Mouse (Mus musculus): ENCODE data around the gene Cxcl9.

The Cxcl9 gene

GRCm38 (mm10) chr5:92336743-92337142 is 8.9 kb upstream of the Cxcl9 start:
- no peak for DNase-seq (ENCODE audit: low spot score in 2 of 2)

GRCm38 (mm10) chr5:92332359-92332840 is 4.5 kb upstream of the Cxcl9 start:
- DNase-seq (ENCODE audit: low spot score in 2 of 2): no peak

- no peak for DNase-seq (ENCODE audit: low spot score in 2 of 2)
Measured at GRCm38 (mm10) chr5:92331635-92332338, 3.9 kb upstream of the Cxcl9 start, which contains the start of gene Art3. TSS of gene Art3 (plus strand) at chr5:92331827.

GRCm38 (mm10) chr5:92331122-92331521 is 3.2 kb upstream of the Cxcl9 start:
- no peak for DNase-seq (ENCODE audit: low spot score in 2 of 2)

GRCm38 (mm10) chr5:92327367-92327766 is 512 bp downstream of the Cxcl9 start:
- no peak for DNase-seq (ENCODE audit: low spot score in 2 of 2)

GRCm38 (mm10) chr5:92323264-92323663 is 4.6 kb downstream of the Cxcl9 start:
- no peak for DNase-seq (ENCODE audit: low spot score in 2 of 2)

- no peak for DNase-seq (ENCODE audit: low spot score in 2 of 2)
Measured at GRCm38 (mm10) chr5:92322612-92323011, 5.3 kb downstream of the Cxcl9 start.

GRCm38 (mm10) chr5:92321631-92322400 is 6.1 kb downstream of the Cxcl9 start:
- DNase-seq (ENCODE audit: low spot score in 2 of 2): no peak

- DNase-seq (ENCODE audit: low spot score in 2 of 2): no peak
Measured at GRCm38 (mm10) chr5:92318596-92318995, 9.3 kb downstream of the Cxcl9 start.

- DNase-seq (ENCODE audit: low spot score in 2 of 2): no peak
Measured at GRCm38 (mm10) chr5:92318119-92318518, 9.8 kb downstream of the Cxcl9 start.

GRCm38 (mm10) chr5:92313776-92314175 is 14.1 kb downstream of the Cxcl9 start:
- no peak for DNase-seq (ENCODE audit: low spot score in 2 of 2)

- DNase-seq (ENCODE audit: low spot score in 2 of 2): peak; percentile 82 to 94
Measured at GRCm38 (mm10) chr5:92312046-92312715, 15.7 kb downstream of the Cxcl9 start.

GRCm38 (mm10) chr5:92309681-92310511 is 18.0 kb downstream of the Cxcl9 start, which contains the start of gene Sdad1:
TSS of gene Sdad1 (minus strand) at chr5:92310479.
- peak; percentile 96 to 97 for DNase-seq (ENCODE audit: low spot score in 2 of 2)

GRCm38 (mm10) chr5:92304291-92304690 is 23.6 kb downstream of the Cxcl9 start:
- no peak for DNase-seq (ENCODE audit: low spot score in 2 of 2)

- DNase-seq (ENCODE audit: low spot score in 2 of 2): no peak
Measured at GRCm38 (mm10) chr5:92302149-92302840, 25.6 kb downstream of the Cxcl9 start.

GRCm38 (mm10) chr5:92294525-92294924 is 33.4 kb downstream of the Cxcl9 start:
- DNase-seq (ENCODE audit: low spot score in 2 of 2): no peak

- DNase-seq (ENCODE audit: low spot score in 2 of 2): no peak
Measured at GRCm38 (mm10) chr5:92291652-92292414, 36.0 kb downstream of the Cxcl9 start.

- no peak for DNase-seq (ENCODE audit: low spot score in 2 of 2)
Measured at GRCm38 (mm10) chr5:92287840-92288239, 40.0 kb downstream of the Cxcl9 start.

GRCm38 (mm10) chr5:92283107-92283506 is 44.8 kb downstream of the Cxcl9 start:
- no peak for DNase-seq (ENCODE audit: low spot score in 2 of 2)

GRCm38 (mm10) chr5:92282571-92282970 is 45.3 kb downstream of the Cxcl9 start:
- DNase-seq (ENCODE audit: low spot score in 2 of 2): no peak

All from frontal cortex, postnatal 36 days (tissue).